Mouse (Mus musculus) monocyte, adult 2 months (primary cell): ENCODE results near the gene Src.

Experiments
- DNase-seq, 2 experiments: peaks; one replicate each; pipeline ENCODE4 v3.0.0; 2022; ENCODE audit warnings: low spot score in 2 of 2, low read depth in 1 of 2

Src gene

DNA sequence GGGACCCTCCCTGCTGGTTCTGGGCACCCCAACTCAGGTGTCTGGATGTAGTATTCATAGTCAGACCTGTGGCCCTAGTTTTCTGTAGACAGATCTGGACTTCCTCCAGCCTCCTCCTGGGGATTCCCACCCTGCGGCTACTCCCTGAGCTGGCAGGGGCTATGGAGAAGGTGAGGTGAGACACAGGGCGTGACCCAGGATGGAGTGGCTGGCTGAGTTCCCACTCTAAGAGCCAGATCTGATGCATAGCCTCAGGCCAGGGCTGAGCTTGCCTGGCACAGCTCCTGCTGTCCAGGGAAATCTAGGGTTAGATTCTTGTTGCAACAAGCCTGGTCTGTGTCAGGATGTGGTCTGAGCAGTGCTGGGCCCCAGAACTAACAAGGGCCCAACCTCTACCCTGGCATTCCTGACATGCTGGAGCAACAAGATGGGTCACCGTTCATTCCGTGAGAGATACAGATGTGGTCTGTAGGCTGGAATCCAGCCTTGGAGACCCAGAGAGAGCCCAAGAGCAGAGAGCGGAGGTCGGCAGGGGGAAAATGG is 7.0 kb upstream of the Src start:
- DNase-seq: no peak

DNA sequence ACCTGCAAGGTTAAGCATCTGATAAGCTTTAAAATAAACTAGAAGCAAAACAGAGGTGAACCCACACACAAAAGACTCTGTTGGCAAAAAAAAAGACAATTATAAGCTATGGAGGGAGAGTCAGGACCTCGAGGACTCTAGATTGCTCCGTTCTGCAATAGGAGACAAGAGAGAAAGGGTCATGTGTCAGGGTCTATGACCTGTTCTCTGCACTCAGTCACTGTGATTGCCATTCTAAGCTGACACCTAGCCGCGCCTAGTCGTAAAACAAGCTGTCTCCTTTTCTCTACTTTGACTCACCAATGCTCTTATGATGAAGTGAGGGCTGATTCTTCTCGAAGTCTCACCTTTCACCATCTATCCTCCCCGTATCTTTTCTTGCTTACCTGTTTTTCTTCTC is 5.7 kb upstream of the Src start:
- DNase-seq: no peak

DNA sequence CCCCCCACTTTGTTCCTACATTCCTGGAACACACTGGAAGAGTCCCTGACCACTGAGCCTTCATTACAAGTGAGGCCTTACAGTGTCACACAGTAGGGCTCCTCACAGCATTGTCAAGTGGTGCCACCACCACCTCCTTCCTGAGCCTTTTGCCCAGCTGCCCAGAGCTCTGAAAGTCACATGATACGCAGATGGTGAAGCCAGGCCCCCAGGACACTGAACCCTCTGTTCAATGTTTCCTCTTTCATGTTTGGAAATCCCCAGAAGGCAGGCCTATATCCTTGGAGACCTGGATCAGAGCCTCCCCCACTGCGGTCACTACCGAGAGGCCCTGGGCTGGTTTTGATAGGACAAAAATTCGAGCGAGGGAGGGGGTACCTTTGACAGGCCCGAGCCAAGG is 1.0 kb upstream of the Src start:
- DNase-seq: no peak

DNA sequence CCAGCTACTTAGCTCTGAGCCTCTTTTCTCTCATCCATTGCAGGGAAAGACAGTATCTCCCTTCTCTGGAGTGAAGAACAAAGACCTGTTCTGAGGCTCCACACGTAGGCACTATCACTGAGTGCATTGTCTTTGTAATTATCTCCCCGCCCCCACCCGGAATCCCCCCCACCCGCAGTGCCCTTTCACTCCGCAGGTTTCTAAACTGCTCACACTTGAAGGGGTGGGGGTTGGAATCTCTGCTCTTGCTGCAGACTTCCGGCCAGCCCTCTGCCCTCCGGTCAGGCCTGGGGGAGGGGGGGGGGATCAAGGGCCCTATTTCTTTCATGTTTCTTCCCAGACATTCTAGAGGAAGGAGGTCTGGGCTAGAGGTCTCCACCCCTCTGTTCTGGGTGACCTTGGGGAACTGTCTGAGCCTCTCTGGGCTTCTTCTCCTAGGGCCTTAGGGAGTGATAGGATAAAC is 396 bp downstream of the Src start:
- DNase-seq: no peak

DNA sequence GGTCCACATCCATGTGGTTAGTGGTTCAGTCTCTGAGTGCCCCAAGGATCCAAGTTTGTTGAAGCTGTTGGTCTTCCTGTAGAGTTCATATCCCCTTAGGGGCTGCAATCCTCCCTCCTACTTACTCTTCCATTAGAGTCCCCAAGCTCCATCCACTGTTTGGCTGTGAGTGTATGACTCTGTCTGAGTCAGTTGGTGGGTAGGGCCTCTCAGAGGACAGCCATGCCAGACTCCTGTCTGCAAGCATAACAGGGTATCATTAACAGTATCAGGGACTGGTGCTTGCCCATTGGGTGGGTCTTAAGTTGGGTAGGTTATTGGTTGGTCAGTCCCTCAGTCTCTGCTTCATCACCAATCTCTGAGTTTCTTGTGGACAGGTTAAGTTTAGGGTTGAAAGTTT is 1.3 kb downstream of the Src start:
- DNase-seq: no peak

DNA sequence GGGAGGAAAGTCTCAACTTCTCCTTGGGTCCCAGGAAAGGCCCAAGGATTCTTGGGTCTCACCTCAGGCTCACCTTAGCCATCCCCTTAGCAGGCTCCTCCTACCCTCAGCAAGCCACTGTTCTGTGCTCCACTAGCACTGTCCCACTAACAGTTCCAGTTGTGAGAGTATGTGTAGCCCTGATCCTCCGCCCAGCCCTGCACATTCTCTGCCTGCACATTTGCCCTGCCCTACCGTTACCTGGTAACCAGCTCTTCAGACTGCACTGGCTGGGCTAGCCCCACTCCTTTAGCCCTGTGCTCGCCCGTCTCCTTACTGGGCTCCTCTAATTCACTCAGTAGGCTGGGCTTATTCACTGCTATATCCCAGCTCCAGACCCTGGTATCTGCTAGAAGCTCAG is 2.2 kb downstream of the Src start:
- no peak for DNase-seq

DNA sequence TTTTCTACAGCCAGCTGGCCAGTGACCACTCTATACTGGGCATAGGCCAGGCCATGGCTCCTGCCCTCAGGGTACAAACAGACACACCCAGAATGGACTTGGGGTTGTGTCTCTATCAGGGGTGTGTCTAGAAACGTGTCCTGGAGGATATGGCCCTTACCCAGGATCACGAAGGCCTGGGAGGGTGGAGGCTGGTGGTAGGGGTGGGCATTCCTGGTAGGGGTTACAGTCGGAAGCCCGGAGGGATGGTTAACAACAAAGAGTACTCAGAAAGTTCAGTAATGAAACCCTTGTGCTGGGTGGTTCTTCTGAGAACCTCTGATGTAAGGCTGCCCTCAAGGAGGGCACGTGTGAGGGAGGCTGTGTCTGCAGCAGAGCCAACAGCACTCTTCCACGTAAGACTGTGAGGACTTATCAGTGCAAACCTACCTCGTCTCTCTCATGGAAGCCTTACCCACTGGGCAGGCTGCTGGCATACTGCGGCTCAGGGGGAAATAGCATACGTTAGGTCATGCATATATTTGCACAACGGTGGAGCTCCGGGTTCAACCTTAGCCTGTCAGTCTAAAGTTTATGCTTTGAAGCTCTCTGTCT is 3.9 kb downstream of the Src start:
- DNase-seq: no peak

DNA sequence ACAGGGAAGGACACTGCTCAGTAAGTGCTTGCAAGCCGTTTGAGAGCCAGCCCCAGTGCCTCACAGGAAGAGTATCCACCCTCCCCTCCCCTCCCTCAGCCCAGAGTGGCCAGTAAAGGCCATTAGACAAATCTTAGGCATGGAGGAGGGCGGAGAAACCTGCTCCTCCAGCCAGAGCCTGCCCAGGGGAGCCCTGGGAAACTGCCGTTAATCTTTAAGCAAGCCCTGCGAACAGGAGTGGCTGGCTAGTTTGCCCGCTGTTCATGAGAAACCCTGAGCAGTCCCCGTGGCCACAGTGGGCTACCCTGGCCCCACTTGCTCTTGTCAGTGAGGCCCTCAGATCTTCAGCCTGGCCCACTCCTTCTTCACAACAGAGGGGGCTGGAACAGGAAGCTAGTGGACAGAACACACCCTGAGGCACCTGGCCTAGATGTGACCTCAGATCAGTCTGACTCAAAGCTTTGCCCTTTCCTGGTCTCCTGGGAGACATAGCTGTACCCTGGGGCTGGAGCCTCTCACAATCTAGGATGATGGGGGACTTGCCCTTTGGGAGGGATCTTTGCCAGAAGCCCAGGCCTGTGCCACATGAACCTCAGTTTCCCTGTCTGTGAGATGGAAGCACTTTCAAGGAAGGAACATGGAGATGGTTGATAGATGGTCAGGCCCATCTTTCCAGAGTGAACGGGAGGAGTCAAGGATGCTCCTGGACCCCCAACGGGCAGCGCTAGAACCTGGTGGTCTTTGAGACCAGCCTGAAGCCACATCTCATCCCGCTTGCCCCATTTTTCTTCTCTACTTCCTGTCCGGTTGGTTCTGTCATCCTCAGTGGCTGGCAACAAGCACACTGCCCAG is 4.8 kb downstream of the Src start:
- DNase-seq: no peak

DNA sequence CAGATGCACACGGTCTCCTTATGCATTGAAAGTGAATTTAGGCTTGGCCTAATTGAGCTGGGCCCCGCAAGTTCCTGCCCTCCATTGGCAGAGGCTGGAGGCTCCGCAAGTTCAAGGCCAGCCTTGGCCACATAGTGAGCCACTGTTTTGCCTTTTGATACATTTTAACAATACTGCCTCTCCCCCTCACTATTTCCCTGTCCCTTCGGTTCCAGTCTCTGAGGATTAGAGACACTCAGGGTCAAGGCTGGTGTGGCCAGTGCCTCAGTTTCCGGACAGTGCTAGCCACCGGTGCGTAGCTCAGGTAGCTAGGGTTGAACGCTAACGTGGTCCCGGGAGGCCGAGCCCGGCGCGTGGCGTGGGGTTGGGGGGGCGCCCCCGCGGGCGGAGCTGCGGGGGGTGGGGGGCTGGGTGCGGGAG is 5.5 kb downstream of the Src start:
- DNase-seq: no peak

DNA sequence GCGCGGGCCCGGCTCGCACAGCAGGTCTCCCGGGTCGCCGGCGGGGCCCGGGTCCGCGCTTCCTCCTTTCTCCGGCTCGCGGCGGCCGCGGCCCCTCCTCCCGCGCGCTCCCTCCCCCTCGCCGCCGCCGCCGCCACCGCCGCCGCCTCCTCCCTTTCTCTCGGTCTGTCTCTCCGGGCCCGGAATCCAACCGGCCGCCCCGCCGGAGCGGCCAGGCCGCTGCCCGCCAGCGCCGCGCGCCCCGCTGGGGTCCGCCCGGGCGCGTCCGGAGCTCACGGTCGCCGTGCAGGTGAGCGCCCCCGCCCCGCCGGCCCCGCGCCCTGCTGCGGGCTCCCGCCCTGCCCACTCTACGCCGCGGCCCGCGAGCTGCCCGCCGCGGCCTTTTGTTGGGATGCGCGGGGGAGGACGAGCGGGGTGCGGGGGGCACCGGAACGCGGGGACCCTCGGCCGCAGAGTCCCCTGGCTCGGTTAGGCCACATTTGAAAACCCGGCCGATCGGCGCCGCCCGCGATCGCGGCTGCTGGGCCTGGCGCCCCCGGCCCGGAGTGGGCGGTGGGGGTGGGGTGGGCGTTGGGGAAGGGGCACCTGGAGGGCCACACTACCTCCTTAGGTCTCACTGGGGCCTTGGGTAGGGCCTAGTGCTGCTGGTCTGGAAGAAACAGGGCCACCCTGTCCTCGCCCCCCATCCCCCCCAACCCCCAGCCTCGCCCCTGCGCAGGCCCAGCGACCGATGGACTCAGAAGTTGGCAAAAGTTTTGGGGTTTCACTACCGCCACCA is 6.1 kb downstream of the Src start:
- DNase-seq: no peak

DNA sequence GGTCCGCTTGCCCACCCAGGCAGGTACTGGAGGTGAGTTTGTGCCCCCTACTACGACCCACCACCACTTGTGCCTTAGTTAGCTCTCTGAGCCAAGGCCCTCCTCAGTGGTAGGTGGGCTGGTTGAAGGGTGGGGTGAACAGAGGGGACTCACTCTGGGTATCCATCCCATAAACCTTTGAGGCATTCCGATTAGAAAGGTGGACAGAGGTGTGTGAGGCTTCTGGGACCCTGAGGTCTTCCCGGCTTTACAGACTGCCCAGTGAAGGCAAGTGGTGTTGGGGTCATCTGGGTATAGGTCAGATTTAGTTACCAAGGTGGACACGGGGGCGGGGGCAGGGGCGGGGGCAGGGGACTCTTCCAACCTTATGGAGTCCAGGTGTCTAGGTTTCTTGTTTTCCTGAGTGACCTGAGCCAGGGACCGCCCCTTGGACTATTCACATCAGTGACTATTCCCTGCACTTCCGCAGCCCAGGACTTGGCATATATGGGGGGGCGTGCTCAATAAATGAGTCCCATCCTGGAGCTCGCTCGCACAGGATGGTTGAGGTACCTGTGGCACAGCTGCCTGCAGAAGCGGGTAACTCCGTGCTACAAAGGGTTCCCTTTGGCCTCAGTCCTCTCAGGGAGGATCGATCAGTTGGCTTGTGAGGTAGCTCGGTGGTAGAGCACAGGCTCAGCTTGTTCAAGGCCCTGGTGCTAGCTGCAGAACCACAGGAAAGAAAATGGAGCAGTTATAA is 6.8 kb downstream of the Src start:
- no peak for DNase-seq

DNA sequence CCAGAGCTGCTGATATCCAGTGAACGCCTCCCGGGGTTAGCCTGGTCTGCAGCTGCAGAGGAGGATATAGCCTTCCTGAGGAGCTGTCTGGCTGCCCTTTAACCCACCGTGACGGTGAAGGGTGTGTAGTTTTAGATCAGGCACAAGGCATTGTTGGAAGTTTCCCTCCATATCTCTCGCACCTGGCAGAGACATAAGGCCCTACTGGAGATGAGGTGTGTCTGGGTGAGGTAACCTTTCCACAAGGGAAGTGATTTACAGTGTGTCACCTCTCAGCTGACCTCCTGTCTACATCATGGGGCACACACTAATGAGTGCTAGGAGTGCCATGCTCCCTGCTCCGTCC is 7.4 kb downstream of the Src start:
- no peak for DNase-seq

DNA sequence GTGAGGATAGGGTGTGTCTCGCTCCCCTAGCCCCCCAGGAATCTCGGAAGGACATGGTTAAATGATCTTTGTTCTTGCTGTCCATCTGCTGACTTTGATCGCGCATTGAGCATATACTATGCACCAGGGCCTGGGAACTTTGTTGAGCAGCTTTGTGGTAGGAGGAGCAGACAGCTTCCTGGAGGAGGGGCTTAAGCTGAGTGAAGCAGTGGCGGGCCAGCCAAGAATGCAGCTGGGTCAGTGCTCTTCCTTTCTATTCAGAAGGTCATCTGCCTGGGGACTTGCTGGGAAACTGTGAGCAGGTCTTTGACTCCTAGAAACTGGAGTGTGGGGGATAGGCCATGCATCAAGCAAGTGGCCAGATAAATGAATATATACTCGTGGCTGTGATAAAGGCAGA is 7.9 kb downstream of the Src start:
- DNase-seq: no peak

DNA sequence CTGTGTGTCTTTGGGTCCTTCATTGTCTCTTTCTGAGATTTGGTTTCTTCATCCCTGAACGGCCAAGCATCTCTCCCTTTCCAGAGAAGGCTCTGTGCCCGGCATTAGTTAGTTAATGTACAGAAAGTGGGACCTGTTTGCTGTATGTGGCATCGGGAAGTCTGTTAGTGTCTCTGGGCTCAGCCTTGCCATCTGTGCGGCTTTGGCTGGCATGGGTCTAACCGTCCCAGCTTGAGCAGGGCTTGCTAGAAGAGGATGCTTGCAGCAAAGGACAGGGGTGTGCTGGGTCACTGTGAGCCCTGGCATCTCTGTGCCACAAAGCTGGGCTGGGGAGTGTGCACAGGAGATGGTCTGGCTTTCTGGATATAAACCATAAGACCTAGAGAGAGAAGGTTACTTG is 8.9 kb downstream of the Src start:
- DNase-seq: no peak

DNA sequence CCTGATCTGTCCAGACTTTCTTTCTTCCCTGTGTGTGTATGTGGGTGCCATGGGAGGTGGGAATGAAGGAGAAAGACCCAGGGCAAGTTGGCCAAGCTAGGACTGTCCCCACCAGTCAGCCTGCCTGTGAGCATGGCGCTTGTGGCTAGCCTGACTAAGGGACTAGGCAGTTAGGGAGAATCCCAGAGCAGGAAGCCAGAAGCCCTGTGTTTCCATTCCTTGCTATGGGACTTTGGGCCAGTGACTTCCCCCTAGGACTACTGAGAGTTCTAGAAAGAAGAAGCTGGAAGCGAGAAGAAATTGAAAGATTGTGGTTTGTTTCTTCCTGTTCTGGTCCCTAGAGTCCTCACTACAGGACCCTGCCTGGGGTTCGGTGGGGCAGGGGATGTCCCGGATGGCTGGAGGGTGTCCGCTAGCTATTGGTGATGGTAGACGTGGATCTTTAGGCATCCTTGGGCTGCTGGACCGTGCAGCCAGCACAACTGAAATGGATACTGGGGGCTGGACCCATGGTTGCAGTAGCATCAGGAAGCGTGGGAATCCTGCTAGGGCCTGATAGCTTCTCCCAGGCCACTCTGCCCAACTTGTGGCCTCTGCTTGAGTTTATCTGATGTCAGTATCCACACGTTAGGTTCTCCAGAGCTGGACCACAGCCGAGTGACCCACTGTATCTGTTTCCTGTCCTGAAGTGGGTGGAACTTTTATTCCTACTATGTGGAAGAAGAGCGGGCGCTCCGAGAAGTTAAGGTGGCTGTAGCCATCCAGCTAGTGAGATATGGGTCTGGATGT is 10.3 kb downstream of the Src start:
- DNase-seq: no peak

DNA sequence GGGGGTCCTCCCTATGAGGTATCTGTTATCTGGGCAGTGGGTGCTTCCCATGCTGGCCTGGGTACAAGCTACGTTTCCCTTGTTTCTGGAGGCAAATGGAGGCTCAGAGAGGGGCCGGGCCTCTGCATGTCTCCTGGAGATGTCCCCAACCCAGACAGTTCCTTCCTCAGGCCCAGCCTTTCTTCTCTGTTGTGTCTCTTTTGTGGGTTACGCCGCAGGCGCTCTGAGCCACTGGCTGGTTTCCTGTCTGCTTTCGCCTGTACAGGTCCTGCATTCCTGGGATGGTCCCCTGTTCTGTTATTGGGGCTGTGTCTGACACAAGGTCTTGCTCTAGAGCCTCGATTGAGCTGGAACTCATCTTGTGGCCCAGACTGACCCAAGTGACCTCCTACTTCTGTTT is 11.5 kb downstream of the Src start:
- DNase-seq: no peak

DNA sequence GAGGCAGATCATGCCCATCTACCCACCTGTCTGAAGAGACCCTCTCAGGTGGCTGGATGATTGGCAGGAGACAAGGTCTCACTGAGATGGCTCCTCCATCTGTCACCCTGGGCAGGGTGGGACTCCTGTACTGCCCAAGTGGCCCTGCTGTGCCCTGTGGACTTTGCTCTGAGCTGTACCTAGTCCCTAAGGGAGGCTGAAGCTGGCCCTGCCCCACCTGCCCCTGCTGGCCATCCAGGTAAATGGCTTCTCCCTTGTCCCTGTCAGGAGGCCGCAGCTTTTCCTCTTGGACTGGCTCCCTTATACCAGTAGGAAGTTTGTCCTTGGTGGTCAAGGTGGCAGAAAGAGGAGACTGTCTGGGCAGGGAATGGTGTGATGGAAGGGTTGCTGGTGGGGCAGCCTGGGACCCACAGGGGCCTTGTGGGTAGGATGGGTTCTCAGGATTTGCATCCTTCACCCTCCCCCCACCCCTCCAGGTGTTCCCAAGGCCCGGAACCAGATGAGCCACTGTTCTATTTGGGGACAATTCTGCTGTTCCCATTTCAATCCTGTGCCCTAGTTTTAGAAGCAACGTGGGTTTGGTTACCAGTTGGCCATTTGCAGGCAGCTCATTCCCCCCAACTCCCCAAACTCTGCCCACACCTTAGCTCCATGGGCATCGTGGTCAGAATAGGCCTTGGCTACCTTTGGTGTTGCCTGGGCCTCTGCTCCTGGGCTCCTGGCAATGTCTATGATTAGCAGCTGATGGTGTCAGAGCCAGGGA is 12.6 kb downstream of the Src start:
- DNase-seq: no peak

DNA sequence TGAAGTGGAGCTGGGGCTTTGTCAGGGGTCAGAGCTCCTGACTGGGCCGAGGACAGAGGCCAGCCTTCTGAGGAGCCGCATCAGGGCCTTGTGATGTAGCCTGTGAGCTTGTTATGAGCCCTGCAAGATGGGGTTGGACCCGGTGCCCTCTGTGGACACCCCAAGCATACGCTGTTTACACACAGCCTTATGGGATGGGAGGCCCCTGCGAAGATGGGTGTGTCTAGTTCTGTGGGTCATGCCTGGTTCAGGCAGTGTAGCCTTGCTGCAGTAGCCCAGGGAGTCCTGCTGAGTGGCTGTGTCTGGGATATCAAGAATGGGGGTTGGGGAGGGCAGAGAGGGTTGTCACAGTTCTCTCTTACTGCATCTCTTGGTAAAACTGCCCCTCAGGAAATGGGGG is 13.7 kb downstream of the Src start:
- DNase-seq: no peak

DNA sequence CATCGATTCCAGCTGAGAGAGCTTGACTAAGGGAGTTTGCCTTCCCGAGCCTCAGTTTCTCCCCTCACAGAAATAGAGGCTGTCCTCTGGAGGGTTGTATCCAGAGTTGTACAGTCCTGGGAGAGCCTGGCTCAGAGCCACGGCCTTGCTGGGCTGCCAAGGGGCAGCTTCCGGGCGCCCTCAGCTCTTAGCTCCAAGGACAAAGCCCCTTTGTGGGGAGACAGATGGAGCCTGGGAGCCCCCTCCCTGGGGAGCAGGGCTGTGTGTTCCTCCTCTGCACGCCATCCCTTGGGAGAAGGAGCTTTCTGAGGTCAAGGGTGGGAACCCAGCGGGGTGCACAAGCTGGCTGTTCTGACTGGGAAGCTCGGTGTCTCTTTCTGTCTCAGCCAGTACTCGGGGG is 14.2 kb downstream of the Src start:
- DNase-seq: no peak

DNA sequence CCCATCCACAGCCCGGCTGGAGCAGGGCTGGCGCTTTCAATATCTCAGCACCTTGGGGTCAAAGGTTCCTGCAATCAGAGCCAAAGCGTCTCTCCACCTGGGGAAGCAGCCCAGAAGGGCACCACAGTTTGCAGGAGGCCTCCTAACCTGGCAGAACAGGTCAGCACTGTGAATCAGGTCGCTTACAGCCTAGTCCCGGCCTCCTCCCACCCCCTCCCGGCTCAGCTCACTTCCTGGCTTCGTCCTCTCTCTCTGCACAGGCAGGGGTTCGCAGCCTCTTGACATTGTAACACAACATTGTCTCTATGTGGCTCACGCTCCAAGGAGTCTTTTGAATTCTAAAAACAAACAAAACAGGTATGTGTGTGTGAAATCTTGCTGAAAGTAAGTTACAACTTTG is 15.8 kb downstream of the Src start:
- DNase-seq: no peak
